Comparison of ENCODE assay signal across 8 mouse cellular contexts in the genomic region with DNA sequence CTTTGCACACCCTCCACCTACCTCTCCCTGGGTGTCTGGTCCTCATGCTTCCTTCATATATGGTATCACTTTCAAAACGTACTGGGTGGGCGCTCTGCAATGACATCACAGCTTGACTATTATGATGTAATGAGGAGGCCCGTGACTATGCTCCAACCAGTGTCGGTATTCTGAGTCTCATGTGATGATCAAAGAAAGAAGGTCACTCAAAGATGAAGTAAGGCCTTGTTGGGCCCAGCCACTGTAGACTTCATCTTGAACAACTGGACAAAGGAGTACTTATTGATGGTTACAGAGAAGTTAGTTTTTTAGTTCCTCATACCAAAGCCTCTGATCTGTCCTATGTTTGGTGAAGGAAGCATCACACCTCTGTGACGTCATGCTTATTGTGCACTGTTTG. TPM values are rescaled to one million over a fixed set of nuclear protein-coding genes. Genes with fewer than 3 reads are reported as not detected.
DNase-seq lines count a peak whose midpoint lies in the region; ATAC-seq and TF ChIP-seq lines count a peak whose summit lies in the region.
"Had no signal": no experiment of that assay in that cellular context is flagged by ENCODE, and none has a peak within 500 bp of the region (broad histone marks: within the 10 kb centered on the region; RNA-seq: fewer than 3 reads in every experiment).

TSS of gene Homez (minus strand) at position 101 of the 400 bp plus-strand sequence.

- H3K36me3 ChIP-seq in embryonic facial prominence, embryonic 11.5 days (replicated peaks; ENCODE audit: control insufficient read depth, insufficient read depth, low read depth, low read length): no peaks in the 10 kb centered on the region
- no peaks in the 10 kb centered on the region for H3K36me3 ChIP-seq in hindbrain, embryonic 11.5 days (ENCODE audit: control insufficient read depth, insufficient read depth, low read length)
- H3K36me3 ChIP-seq in midbrain, embryonic 12.5 days: no peaks in the 10 kb centered on the region

- no peak within 1 kb of the TSS for H3K27ac ChIP-seq in left cerebral cortex, adult 2 months
- H3K27ac ChIP-seq in embryonic facial prominence, embryonic 11.5 days (replicated peaks; ENCODE audit: low read depth, low read length): no peak within 1 kb of the TSS
- H3K27ac ChIP-seq in hindbrain, embryonic 11.5 days (ENCODE audit: low read depth, low read length): no peak within 1 kb of the TSS
- no peak within 1 kb of the TSS for H3K27ac ChIP-seq in midbrain, embryonic 12.5 days (replicated peaks)

- H3K4me3 ChIP-seq in left cerebral cortex, adult 2 months: no peak within 1 kb of the TSS
- no peak within 1 kb of the TSS for H3K4me3 ChIP-seq in embryonic facial prominence, embryonic 11.5 days (ENCODE audit: low read depth, low read length)
- H3K4me3 ChIP-seq in hindbrain, embryonic 11.5 days (ENCODE audit: low read depth, low read length): no peak within 1 kb of the TSS
- H3K4me3 ChIP-seq in midbrain, embryonic 12.5 days: no peak within 1 kb of the TSS

- no peaks in the 10 kb centered on the region for H3K27me3 ChIP-seq in embryonic facial prominence, embryonic 11.5 days (ENCODE audit: control insufficient read depth, insufficient read depth, low read length)
- no peaks in the 10 kb centered on the region for H3K27me3 ChIP-seq in hindbrain, embryonic 11.5 days (ENCODE audit: control insufficient read depth, insufficient read depth, low read length)
- no peaks in the 10 kb centered on the region for H3K27me3 ChIP-seq in midbrain, embryonic 12.5 days

- H3K9me3 ChIP-seq in embryonic facial prominence, embryonic 11.5 days (replicated peaks; ENCODE audit: control insufficient read depth, low read length): no peaks in the 10 kb centered on the region
- no peaks in the 10 kb centered on the region for H3K9me3 ChIP-seq in hindbrain, embryonic 11.5 days (ENCODE audit: control insufficient read depth, low read length)
- H3K9me3 ChIP-seq in midbrain, embryonic 12.5 days: no peaks in the 10 kb centered on the region

- intact Hi-C loops in left cerebral cortex, adult 2 months (cut with DNase I): no loop called here

- ATAC-seq in embryonic facial prominence, embryonic 11.5 days (replicated peaks; ENCODE audit: insufficient number of reproducible peaks, low FRiP score, low TSS enrichment, low read depth): no peak
- ATAC-seq in hindbrain, embryonic 11.5 days (ENCODE audit: low FRiP score): no peak
- no peak for ATAC-seq in midbrain, embryonic 12.5 days (ENCODE audit: low FRiP score, low read depth)

- no peaks in the 10 kb centered on the region for H3K4me1 ChIP-seq in embryonic facial prominence, embryonic 11.5 days (ENCODE audit: control insufficient read depth, insufficient read depth, low read length)
- no peaks in the 10 kb centered on the region; the same call in 1 of the 2 replicates for H3K4me1 ChIP-seq in hindbrain, embryonic 11.5 days (replicated peaks; ENCODE audit: control insufficient read depth, insufficient read depth, low read length)
- peaks cover 7% of the 10 kb centered on the region for H3K4me1 ChIP-seq in midbrain, embryonic 12.5 days

- no peak for TF ChIP-seq CTCF in left cerebral cortex, adult 2 months (IDR thresholded peaks at IDR 0.05)

- H3K4me2 ChIP-seq in embryonic facial prominence, embryonic 11.5 days (ENCODE audit: low read depth, low read length): no peak within 1 kb of the TSS
- no peak within 1 kb of the TSS for H3K4me2 ChIP-seq in hindbrain, embryonic 11.5 days (replicated peaks; ENCODE audit: low read depth, low read length)
- no peak within 1 kb of the TSS for H3K4me2 ChIP-seq in midbrain, embryonic 12.5 days (replicated peaks)

- DNase-seq in left cerebral cortex, adult 2 months (ENCODE audit: extremely low spot score in 1 of 2, low spot score in 2 of 2): no peak
- no peak for DNase-seq in left cerebral cortex, adult 11 months (ENCODE audit: low spot score)
- DNase-seq in embryonic facial prominence, embryonic 11.5 days (ENCODE audit: low spot score): no peak
- DNase-seq in hindbrain, embryonic 11.5 days (ENCODE audit: low spot score): no peak
- no peak for DNase-seq in gastrocnemius, postnatal 10 days
- DNase-seq in spleen, postnatal 4 days (ENCODE audit: low spot score in 2 of 2): no peak
- DNase-seq: lung, adult 18-20 months had no signal

- no peak within 1 kb of the TSS for H3K9ac ChIP-seq in embryonic facial prominence, embryonic 11.5 days (replicated peaks; ENCODE audit: low read length)
- H3K9ac ChIP-seq in hindbrain, embryonic 11.5 days (ENCODE audit: low read depth, low read length): no peak within 1 kb of the TSS
- no peak within 1 kb of the TSS for H3K9ac ChIP-seq in midbrain, embryonic 12.5 days (replicated peaks)

- WGBS in embryonic facial prominence, embryonic 11.5 days: 84% methylated on average over 5 of the region's 5 CpGs
- WGBS in hindbrain, embryonic 11.5 days: 89% methylated on average over 5 of the region's 5 CpGs
- WGBS in midbrain, embryonic 12.5 days: 87% methylated on average over 5 of the region's 5 CpGs

RNA-seq across cellular contexts. Expression of gene Homez, which starts in this region (rescaled TPM):
- total RNA-seq in left cerebral cortex, adult 2 months (2021): 10 to 100 TPM; 19.4 to 20.8 TPM
- 13.7 and 14.5 TPM in 2 replicates for polyA plus RNA-seq in embryonic facial prominence, embryonic 11.5 days (2014; fragmentation: Nextera tagmentation; extraction: Ambion mirVana)
- polyA plus RNA-seq in hindbrain, embryonic 11.5 days (2014; fragmentation: Nextera tagmentation; extraction: Ambion mirVana): 11.0 and 14.2 TPM in 2 replicates
- polyA plus RNA-seq in midbrain, embryonic 12.5 days (2016; fragmentation: Nextera tagmentation; extraction: Ambion mirVana): 16.4 and 18.6 TPM in 2 replicates
- 1 to 10 TPM; 6.8 to 8.4 TPM for total RNA-seq in gastrocnemius, postnatal 10 days (2021)
